Mouse (Mus musculus): ENCODE data around the gene Tmprss4.

DNA sequence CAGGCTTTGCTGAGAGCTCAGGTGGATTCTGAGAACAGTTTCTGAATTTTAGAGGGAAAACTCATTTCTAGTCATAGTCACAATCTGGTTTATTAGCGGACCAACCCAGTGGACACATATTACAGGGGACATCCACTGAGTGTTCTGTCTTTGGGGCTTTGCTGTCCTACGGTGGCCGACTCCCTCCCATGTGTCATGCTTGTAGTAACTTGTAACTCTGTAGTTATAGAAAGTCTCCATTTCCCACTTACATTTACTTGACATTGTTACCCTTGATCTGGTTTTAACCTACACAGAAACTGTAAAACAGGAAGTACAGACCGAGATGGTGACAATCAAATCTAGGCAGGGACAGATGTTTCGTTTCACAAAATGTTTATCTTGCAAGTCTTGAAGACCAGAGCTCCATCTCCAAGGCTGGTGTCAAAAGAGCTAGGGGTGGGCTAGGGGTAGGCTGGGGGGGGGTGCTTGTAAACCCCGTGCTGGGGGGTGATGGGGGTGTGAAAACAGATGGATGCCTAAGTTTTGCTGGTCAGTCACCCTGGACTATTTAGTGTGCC lies 31.9 kb upstream of the Tmprss4 start:
- TF ChIP-seq CTCF (IDR thresholded peaks at IDR 0.05) = no peak
- TF ChIP-seq EP300 (IDR thresholded peaks at IDR 0.05) = no peak
